Mouse (Mus musculus) embryonic fibroblast, embryonic 13.5 days (primary cell): ENCODE measurements at regions not wholly inside any gene's neighbourhood (a gene's known extent, or its start where the extent isn't known, plus 50 kb on each side); places are given as distances from the start of the nearest gene placed in this dataset.

ENCODE experiments used
- CTCF ChIP-seq: IDR thresholded peaks from 2 replicates; pipeline ENCODE4 v1.5.1; 2011; ENCODE audit warnings: mild to moderate bottlenecking, control low read depth, low read length, moderate library complexity, borderline replicate concordance; ENCODE audit not compliant: insufficient read depth
- POLR2A ChIP-seq: IDR thresholded peaks from 2 replicates; pipeline ENCODE4 v1.6.1; 2011; ENCODE audit warnings: low read depth, mild to moderate bottlenecking, control low read depth, low read length, moderate library complexity

- TF ChIP-seq CTCF (no peak), POLR2A (no peak)
Measured at GRCm38 (mm10) chr9:113026096-113026903, 681.8 kb downstream of the Pdcd6ip start.
